Mouse (Mus musculus): ENCODE measurements at regions not wholly inside any gene's neighbourhood (a gene's known extent, or its start where the extent isn't known, plus 50 kb on each side); places are given as distances from the start of the nearest gene placed in this dataset.

- Histone ChIP-seq H3K4me3 (no peak overlapping the region), H3K27me3 (ENCODE audit: poor library complexity, severe bottlenecking) (no peaks in the 10 kb centered on the region)
- 58% methylated on average over 2 of the region's 2 CpGs for WGBS
Measured at GRCm38 (mm10) chr17:51525219-51525618, 307.9 kb downstream of the Satb1 start.

GRCm38 (mm10) chr17:51511917-51512316, 321.2 kb downstream of the Satb1 start:
- 0 out of 2 replicates have a peak, but pooled peaks cover 6% of the 10 kb centered on the region for H3K4me1 ChIP-seq
- no peak overlapping the region for H3K27ac ChIP-seq
- no peak for DNase-seq (ENCODE audit: extremely low spot score, low spot score)
- H3K4me3 ChIP-seq = no peak overlapping the region
- H3K36me3 ChIP-seq (replicated peaks) = no peaks in the 10 kb centered on the region
- no peaks in the 10 kb centered on the region for H3K27me3 ChIP-seq (ENCODE audit: poor library complexity, severe bottlenecking)
- 72% methylated on average over 2 of the region's 2 CpGs for WGBS
- no peaks in the 10 kb centered on the region for H3K9me3 ChIP-seq

More at GRCm38 (mm10) chr17:51525219-51525618, 307.9 kb downstream of the Satb1 start:
- DNase-seq (ENCODE audit: extremely low spot score, low spot score) = no peak
- Histone ChIP-seq H3K4me1 (peaks cover 6% of the 10 kb centered on the region; the same call in 1 of the 2 replicates), H3K27ac (no peak overlapping the region), H3K9me3 (no peaks in the 10 kb centered on the region), H3K36me3 (replicated peaks) (no peaks in the 10 kb centered on the region)

GRCm38 (mm10) chr17:51500751-51501150, 321.6 kb upstream of the Tbc1d5 start:
- H3K27me3 ChIP-seq (ENCODE audit: poor library complexity, severe bottlenecking) = no peaks in the 10 kb centered on the region
- H3K4me1 ChIP-seq = no peaks in the 10 kb centered on the region
- no peak overlapping the region for H3K27ac ChIP-seq
- no peaks in the 10 kb centered on the region for H3K36me3 ChIP-seq (replicated peaks)
- no peak for DNase-seq (ENCODE audit: extremely low spot score, low spot score)
- H3K4me3 ChIP-seq = no peak overlapping the region
- H3K9me3 ChIP-seq = no peaks in the 10 kb centered on the region
- 83% methylated on average over 10 of the region's 10 CpGs for WGBS

- no peak for DNase-seq (ENCODE audit: extremely low spot score, low spot score)
- H3K27ac ChIP-seq = no peak overlapping the region
- WGBS = 88% methylated on average over 2 of the region's 2 CpGs
Measured at GRCm38 (mm10) chr17:51499541-51499940, 320.4 kb upstream of the Tbc1d5 start.

GRCm38 (mm10) chr17:51495038-51495437, 315.9 kb upstream of the Tbc1d5 start:
- Histone ChIP-seq H3K4me3 (no peak overlapping the region), H3K4me1 (no peaks in the 10 kb centered on the region), H3K27me3 (ENCODE audit: poor library complexity, severe bottlenecking) (no peaks in the 10 kb centered on the region), H3K27ac (no peak overlapping the region), H3K9me3 (no peaks in the 10 kb centered on the region), H3K36me3 (replicated peaks) (no peaks in the 10 kb centered on the region)
- DNase-seq (ENCODE audit: extremely low spot score, low spot score) = no peak
- WGBS = 58% methylated on average over 2 of the region's 2 CpGs

More at GRCm38 (mm10) chr17:51499541-51499940, 320.4 kb upstream of the Tbc1d5 start:
- H3K4me3 ChIP-seq = no peak overlapping the region
- H3K9me3 ChIP-seq = no peaks in the 10 kb centered on the region
- no peaks in the 10 kb centered on the region for H3K36me3 ChIP-seq (replicated peaks)
- H3K4me1 ChIP-seq = no peaks in the 10 kb centered on the region
- no peaks in the 10 kb centered on the region for H3K27me3 ChIP-seq (ENCODE audit: poor library complexity, severe bottlenecking)

DNA sequence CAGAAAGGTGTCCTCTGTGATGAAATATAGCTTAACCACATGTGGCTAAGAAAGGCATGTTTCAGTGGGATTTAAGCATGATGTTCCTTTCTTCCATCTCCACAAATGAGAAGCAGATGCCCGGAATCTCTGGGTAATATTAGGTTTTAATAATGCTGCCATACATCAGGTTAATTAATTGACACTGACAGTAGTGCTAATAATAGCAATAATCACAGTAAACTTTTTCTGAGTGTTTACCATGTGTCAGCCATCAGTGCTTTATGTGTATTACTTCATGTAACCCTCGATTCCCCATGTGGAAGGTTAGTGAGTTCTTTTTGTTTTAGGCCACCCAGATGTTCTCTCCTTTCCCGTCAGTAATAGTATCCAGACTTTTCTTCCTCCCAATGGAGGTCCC, 310.2 kb upstream of the Tbc1d5 start:
- no peak for DNase-seq (ENCODE audit: extremely low spot score, low spot score)
- WGBS = 86% methylated on average over 3 of the region's 3 CpGs

DNA sequence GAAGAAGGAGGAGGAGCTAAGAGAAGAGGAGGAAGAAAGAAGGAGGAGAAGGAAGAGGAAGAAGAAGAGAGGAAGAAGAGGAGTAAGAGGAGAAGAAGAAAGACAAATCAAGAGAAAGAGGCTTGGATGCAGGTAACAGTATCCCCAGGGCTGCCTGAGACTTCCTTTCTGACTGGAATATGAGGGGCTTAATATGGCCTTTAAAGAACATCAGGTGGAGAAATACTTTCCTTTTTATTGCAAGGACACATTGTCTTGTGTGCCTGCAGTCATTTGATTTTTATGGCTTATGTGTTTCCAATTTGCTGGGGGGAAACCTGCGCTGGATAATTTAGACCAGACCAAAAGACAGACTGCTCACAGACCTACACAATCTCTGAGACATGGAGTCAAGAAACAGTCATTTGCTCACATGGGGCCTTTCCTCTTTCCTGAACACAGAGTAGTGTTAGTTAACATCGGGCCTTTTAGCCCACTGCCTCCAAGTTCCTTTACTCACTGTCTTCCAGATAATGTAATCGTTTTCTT, 308.8 kb upstream of the Tbc1d5 start:
- Histone ChIP-seq H3K9me3 (no peaks in the 10 kb centered on the region), H3K27ac (no peak overlapping the region), H3K27me3 (ENCODE audit: poor library complexity, severe bottlenecking) (no peaks in the 10 kb centered on the region), H3K4me3 (no peak overlapping the region), H3K4me1 (no peaks in the 10 kb centered on the region), H3K36me3 (replicated peaks) (no peaks in the 10 kb centered on the region)
- WGBS = 85% methylated on average over 3 of the region's 3 CpGs
- no peak for DNase-seq (ENCODE audit: extremely low spot score, low spot score)

More for the DNA sequence above, 310.2 kb upstream of the Tbc1d5 start:
- H3K36me3 ChIP-seq (replicated peaks) = no peaks in the 10 kb centered on the region
- H3K27me3 ChIP-seq (ENCODE audit: poor library complexity, severe bottlenecking) = no peaks in the 10 kb centered on the region
- no peak overlapping the region for H3K4me3 ChIP-seq
- no peaks in the 10 kb centered on the region for H3K4me1 ChIP-seq
- no peaks in the 10 kb centered on the region for H3K9me3 ChIP-seq
- H3K27ac ChIP-seq = no peak overlapping the region

DNA sequence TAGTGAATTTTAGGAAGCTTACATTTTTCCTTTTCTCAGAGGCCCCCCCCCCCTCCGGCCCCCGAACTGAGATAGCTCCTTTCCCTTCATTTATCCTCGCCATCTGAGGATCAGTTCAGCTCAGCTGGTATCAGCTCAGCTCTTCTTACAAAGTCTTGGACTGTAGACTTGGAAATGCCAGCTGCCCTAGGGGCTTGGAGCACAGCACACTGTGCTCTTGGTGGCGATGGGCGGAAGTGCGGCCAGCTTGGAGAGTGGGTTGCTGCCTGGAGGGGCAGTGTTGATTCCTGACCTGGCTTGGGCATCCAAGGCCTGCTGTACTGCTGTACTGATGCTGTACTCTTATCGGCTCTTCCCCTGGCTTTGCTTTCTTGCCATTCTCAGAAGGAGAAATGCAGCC, 298.7 kb upstream of the Tbc1d5 start:
- Histone ChIP-seq H3K27ac (no peak overlapping the region), H3K36me3 (replicated peaks) (no peaks in the 10 kb centered on the region), H3K4me1 (no peaks in the 10 kb centered on the region), H3K9me3 (peaks cover 8% of the 10 kb centered on the region; the same call in 1 of the 2 replicates), H3K27me3 (ENCODE audit: poor library complexity, severe bottlenecking) (no peaks in the 10 kb centered on the region), H3K4me3 (no peak overlapping the region)
- WGBS = 83% methylated on average over 7 of the region's 7 CpGs
- DNase-seq (ENCODE audit: extremely low spot score, low spot score) = no peak

GRCm38 (mm10) chr17:51477404-51477803, 298.3 kb upstream of the Tbc1d5 start:
- Histone ChIP-seq H3K27ac (no peak overlapping the region), H3K9me3 (peaks cover 8% of the 10 kb centered on the region; the same call in 1 of the 2 replicates), H3K4me3 (no peak overlapping the region), H3K4me1 (no peaks in the 10 kb centered on the region), H3K36me3 (replicated peaks) (no peaks in the 10 kb centered on the region), H3K27me3 (ENCODE audit: poor library complexity, severe bottlenecking) (no peaks in the 10 kb centered on the region)
- WGBS = 91% methylated on average over 8 of the region's 8 CpGs
- DNase-seq (ENCODE audit: extremely low spot score, low spot score) = no peak

DNA sequence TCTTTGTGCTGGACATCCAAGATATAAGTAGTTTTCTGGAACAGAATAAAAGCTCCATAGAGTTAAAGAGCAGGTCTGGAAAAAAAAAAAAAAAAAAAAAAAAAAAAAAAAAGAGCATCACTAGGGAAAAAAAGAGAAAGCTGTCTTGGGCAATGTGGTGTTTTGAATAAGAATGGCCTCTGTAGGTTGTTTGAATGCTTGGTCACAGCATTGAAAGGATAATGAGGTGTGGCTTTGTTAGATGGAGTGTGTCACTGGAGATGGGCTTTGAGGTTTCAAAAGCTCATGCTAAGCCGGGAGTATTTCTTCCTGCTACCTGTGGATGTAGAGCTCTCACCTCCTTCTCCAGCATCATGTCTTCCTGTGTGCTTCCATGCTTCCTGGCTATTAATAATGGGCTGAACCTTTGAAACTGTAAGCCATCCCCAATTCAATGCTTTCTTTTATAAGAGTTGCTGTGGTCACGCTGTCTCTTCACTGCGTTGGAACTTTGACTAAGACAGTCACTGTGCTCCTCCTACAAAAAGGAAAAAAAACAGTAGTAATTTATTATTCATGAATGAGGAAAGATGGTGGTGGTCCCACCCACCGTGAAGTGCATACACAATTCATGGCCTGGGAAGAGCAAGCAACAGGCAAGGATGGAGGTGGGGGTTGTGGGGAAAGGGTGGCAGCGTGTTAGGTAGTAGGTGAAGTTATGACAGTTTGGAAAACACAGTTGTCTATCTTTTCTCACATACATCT, 283.2 kb upstream of the Tbc1d5 start:
- Histone ChIP-seq H3K36me3 (replicated peaks) (no peaks in the 10 kb centered on the region), H3K9me3 (no peaks in the 10 kb centered on the region; the same call in 1 of the 2 replicates), H3K27me3 (ENCODE audit: poor library complexity, severe bottlenecking) (no peaks in the 10 kb centered on the region), H3K27ac (no peak overlapping the region), H3K4me3 (peak overlapping the region; percentile 36), H3K4me1 (peaks cover 18% of the 10 kb centered on the region)
- no peak for DNase-seq (ENCODE audit: extremely low spot score, low spot score)
- WGBS = 33% methylated on average over 5 of the region's 5 CpGs

GRCm38 (mm10) chr17:51461248-51461647, 282.1 kb upstream of the Tbc1d5 start:
- 49% methylated on average over 14 of the region's 14 CpGs for WGBS

DNA sequence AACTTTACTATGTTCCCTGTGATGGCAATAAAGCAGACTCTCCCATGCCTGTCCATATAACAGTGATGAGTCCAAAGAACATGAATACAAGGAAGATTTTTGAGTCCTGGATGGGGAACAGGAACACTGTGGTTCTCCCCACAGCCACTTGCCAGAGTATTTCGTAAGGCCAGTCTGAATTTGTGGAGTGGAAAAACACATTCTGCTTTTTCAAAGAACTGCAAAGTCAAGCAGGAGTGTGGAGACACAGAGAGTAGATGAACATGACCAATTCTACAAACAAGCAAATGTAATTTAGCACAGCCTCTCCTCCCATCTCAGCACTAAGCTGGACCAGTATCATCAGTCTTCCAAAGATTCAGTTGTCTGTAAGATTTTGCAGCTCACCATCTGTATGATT, 280.0 kb upstream of the Tbc1d5 start:
- 84% methylated on average over 1 of the region's 1 CpGs for WGBS

More at GRCm38 (mm10) chr17:51461248-51461647, 282.1 kb upstream of the Tbc1d5 start:
- H3K27ac ChIP-seq = peak overlapping the region; percentile 15; the same call in 1 of the 2 replicates
- H3K4me1 ChIP-seq = peaks cover 18% of the 10 kb centered on the region
- H3K27me3 ChIP-seq (ENCODE audit: poor library complexity, severe bottlenecking) = no peaks in the 10 kb centered on the region
- H3K4me3 ChIP-seq = peak overlapping the region; percentile 36
- no peaks in the 10 kb centered on the region; the same call in 1 of the 2 replicates for H3K9me3 ChIP-seq
- DNase-seq (ENCODE audit: extremely low spot score, low spot score) = no peak
- no peaks in the 10 kb centered on the region for H3K36me3 ChIP-seq (replicated peaks)

DNA sequence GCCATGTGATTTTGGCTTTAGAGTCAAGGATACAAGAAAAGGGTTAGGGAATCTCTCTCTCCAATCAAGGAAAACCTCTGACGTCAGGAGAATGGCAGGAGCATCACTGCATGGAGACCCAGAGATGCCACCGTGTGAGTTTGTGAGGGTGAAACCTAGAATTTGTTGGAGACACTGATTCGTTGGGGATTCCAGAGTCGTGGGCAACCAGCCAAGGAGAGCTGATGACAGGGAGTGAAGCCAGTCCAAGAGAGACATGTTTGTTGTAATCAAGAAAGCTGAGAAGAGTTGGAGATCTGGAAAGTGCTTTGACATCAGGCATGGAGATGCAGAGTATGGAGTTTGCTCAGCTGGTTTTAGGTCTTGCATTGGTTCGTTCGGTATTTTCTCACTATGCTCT, 236.6 kb upstream of the Tbc1d5 start:
- DNase-seq (ENCODE audit: extremely low spot score, low spot score) = no peak
- no peak overlapping the region for H3K4me3 ChIP-seq
- H3K27me3 ChIP-seq (ENCODE audit: poor library complexity, severe bottlenecking) = no peaks in the 10 kb centered on the region
- no peak overlapping the region for H3K27ac ChIP-seq
- H3K9me3 ChIP-seq = no peaks in the 10 kb centered on the region
- WGBS = 92% methylated on average over 6 of the region's 6 CpGs
- H3K4me1 ChIP-seq = no peaks in the 10 kb centered on the region
- no peaks in the 10 kb centered on the region for H3K36me3 ChIP-seq (replicated peaks)

More for the DNA sequence above, 280.0 kb upstream of the Tbc1d5 start:
- Histone ChIP-seq H3K4me3 (no peak overlapping the region), H3K36me3 (replicated peaks) (no peaks in the 10 kb centered on the region), H3K4me1 (peaks cover 18% of the 10 kb centered on the region), H3K9me3 (no peaks in the 10 kb centered on the region), H3K27ac (no peak overlapping the region), H3K27me3 (ENCODE audit: poor library complexity, severe bottlenecking) (no peaks in the 10 kb centered on the region)
- no peak for DNase-seq (ENCODE audit: extremely low spot score, low spot score)

All from forebrain, embryonic 10.5 days (tissue).